Comparison of ENCODE assay signal across 8 mouse cellular contexts in the genomic region with DNA sequence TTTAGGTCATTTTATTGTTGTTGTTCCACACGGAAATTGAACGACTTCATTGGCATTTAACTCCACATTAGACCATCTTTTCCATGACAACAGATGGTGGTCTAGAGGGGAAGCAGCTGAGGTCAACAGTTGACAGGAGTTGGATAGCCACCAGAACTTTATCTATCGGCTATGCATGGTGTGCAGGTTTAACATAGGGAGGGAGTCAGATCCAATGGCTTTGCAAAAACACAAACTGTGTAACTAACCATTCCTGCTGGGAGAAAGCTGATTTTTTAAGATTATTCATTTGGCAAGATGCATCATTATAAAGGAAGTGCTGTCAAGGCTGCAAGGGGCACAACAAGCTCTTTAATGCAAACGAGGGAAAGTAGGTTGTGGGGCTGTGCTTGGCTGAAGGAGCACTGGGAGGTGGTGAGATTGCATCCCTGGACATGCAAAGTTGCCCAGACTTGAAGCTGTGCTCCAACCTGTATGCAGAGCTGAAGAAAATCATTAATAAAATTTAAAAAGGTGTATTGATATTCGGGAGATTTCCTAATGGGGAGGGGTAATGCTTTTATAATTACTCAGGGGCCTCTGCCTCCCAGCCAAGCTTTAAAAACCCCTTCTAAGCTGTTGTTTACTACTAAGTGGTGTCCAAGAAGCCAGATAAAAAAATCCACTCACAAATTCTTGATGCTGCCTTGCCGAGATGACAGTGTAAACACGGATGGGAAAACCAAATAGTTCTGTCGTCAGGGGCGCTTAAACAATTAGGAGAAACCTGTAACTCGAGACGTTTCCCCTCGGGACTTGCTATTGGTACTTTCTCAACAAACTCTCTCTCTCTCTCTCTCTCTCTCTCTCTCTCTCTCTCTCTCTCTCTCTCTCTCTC. TPM values are rescaled to one million over a fixed set of nuclear protein-coding genes. Genes with fewer than 3 reads are reported as not detected.
DNase-seq lines count a peak whose midpoint lies in the region; ATAC-seq and TF ChIP-seq lines count a peak whose summit lies in the region.

No protein-coding gene starts in this region.

- TF ChIP-seq POLR2A in cerebellum, adult 2 months (IDR thresholded peaks at IDR 0.05; ENCODE audit: borderline replicate concordance, insufficient read depth, low read length): no peak

- 8% methylated on average over 12 of the region's 12 CpGs for WGBS in cerebellum, adult 2 months
- 8% methylated on average over 12 of the region's 12 CpGs for WGBS in liver, postnatal 0 days (ENCODE audit: insufficient replicate concordance)

- peaks cover 2% of the 10 kb centered on the region for H3K36me3 ChIP-seq in G1E (replicated peaks)
- H3K36me3 ChIP-seq in liver, postnatal 0 days (replicated peaks; ENCODE audit: insufficient read depth, low read length): no peaks in the 10 kb centered on the region

- H3K27ac ChIP-seq in cerebellum, adult 2 months (ENCODE audit: insufficient read depth, low read length): no peak overlapping the region; the same call in 1 of the 2 replicates
- H3K27ac ChIP-seq in liver, postnatal 0 days (ENCODE audit: low read depth): peak overlapping the region; percentile 95

- peaks cover 4% of the 10 kb centered on the region for H3K4me1 ChIP-seq in cerebellum, adult 2 months (ENCODE audit: control insufficient read depth, insufficient read depth, low read length)
- H3K4me1 ChIP-seq in G1E (ENCODE audit: insufficient read depth, low read depth, low read length): peaks cover 35% of the 10 kb centered on the region
- H3K4me1 ChIP-seq in liver, postnatal 0 days (ENCODE audit: insufficient read depth): peaks cover 18% of the 10 kb centered on the region

- TF ChIP-seq EP300 in liver, postnatal 0 days (IDR thresholded peaks at IDR 0.05; ENCODE audit: low read depth): no peak

- no peaks in the 10 kb centered on the region for H3K9me3 ChIP-seq in G1E (replicated peaks)
- H3K9me3 ChIP-seq in liver, postnatal 0 days (ENCODE audit: low read length): no peaks in the 10 kb centered on the region

- no peaks in the 10 kb centered on the region for H3K27me3 ChIP-seq in cerebellum, adult 2 months (ENCODE audit: control insufficient read depth, insufficient read depth, low read length)
- H3K27me3 ChIP-seq in G1E (ENCODE audit: insufficient read depth, low read length): peaks cover 38% of the 10 kb centered on the region
- H3K27me3 ChIP-seq in liver, postnatal 0 days (ENCODE audit: insufficient read depth, low read length): peaks cover 18% of the 10 kb centered on the region

- no peak for ATAC-seq in G1E (ENCODE audit: extremely low read depth, insufficient number of reproducible peaks, low FRiP score, poor library complexity, severe bottlenecking)
- ATAC-seq in liver, postnatal 0 days: no peak
- ATAC-seq in granulocyte monocyte progenitor cell, adult 5-6 weeks (replicated peaks; ENCODE audit: poor library complexity, severe bottlenecking): no peak

- H3K9ac ChIP-seq in liver, postnatal 0 days (replicated peaks): peak overlapping the region; percentile 82

- DNase-seq in cerebellum, adult 2 months: peak; percentile 41 to 43
- DNase-seq in cerebellum, adult 8-10 months: no peak
- DNase-seq in G1E (ENCODE audit: low spot score): peak; percentile 48
- peak; percentile 61 for DNase-seq in forelimb bud, embryonic 11.5 days (ENCODE audit: low read depth, low spot score)
- DNase-seq in liver, postnatal 0 days: no peak
- no peak for DNase-seq in right cerebral cortex, postnatal 4 days
- no peak for DNase-seq in gastrocnemius, adult 18-20 months (ENCODE audit: low spot score)

- peak overlapping the region; percentile 84 for H3K4me2 ChIP-seq in liver, postnatal 0 days (ENCODE audit: low read depth, low read length)

- peak overlapping the region; percentile 97 for H3K4me3 ChIP-seq in cerebellum, adult 2 months (replicated peaks; ENCODE audit: insufficient read depth, low read depth, low read length)
- H3K4me3 ChIP-seq in G1E (ENCODE audit: low read depth, low read length): peak overlapping the region; percentile 81; the same call in 1 of the 2 replicates
- H3K4me3 ChIP-seq in liver, postnatal 0 days (ENCODE audit: low read depth, low read length): peak overlapping the region; percentile 71

- no peak for TF ChIP-seq CTCF in cerebellum, adult 2 months (IDR thresholded peaks at IDR 0.05; ENCODE audit: borderline replicate concordance, insufficient read depth, low read depth, low read length)
- no peak for TF ChIP-seq CTCF in G1E (IDR thresholded peaks at IDR 0.05; ENCODE audit: low read depth, low read length)
- TF ChIP-seq CTCF in liver, postnatal 0 days (IDR thresholded peaks at IDR 0.05; ENCODE audit: low read depth): no peak

RNA-seq across cellular contexts. Expression of gene 1810010H24Rik, which starts 1.3 kb away (rescaled TPM):
- polyA plus RNA-seq in cerebellum, adult 2 months (2012; rRNA removed): 6.8 and 7.7 TPM in 2 replicates
- 2.6 and 5.5 TPM in 2 replicates for total RNA-seq in G1E (2014; fragmentation: Nextera tagmentation)
- 0.87 and 1.3 TPM in 2 replicates for total RNA-seq in G1E (2017)
- 0.62 and 0.63 TPM in 2 replicates for polyA plus RNA-seq in G1E (2012)
- 7.3 and 10.3 TPM in 2 replicates for polyA plus RNA-seq in liver, postnatal 0 days (2015; fragmentation: Nextera tagmentation; extraction: Ambion mirVana)
- total RNA-seq in granulocyte monocyte progenitor cell, adult 5-6 weeks (2014; fragmentation: Nextera tagmentation): not detected in 2 replicates
- total RNA-seq in granulocyte monocyte progenitor cell, adult 5-6 weeks (2017): not detected in 2 replicates
- total RNA-seq in gastrocnemius, adult 18-20 months (2021): 1 to 10 TPM; 1.5 TPM

RNA-seq across cellular contexts. Expression of gene Kpna2, which starts 27.5 kb away (rescaled TPM):
- 30.1 and 32.2 TPM in 2 replicates for polyA plus RNA-seq in cerebellum, adult 2 months (2012; rRNA removed)
- total RNA-seq in G1E (2014; fragmentation: Nextera tagmentation) (302 and 432 TPM in 2 replicates), G1E (2017) (62.0 and 66.2 TPM in 2 replicates)
- 13.7 and 16.5 TPM in 2 replicates for polyA plus RNA-seq in G1E (2012)
- polyA plus RNA-seq in liver, postnatal 0 days (2015; fragmentation: Nextera tagmentation; extraction: Ambion mirVana): 115 and 128 TPM in 2 replicates
- total RNA-seq in granulocyte monocyte progenitor cell, adult 5-6 weeks (2014; fragmentation: Nextera tagmentation): 103 and 134 TPM in 2 replicates
- total RNA-seq in granulocyte monocyte progenitor cell, adult 5-6 weeks (2017): 261 and 287 TPM in 2 replicates
- total RNA-seq in gastrocnemius, adult 18-20 months (2021): 10 to 100 TPM in 1 of 2 experiments, 1 to 10 TPM in 1; 9.4 to 10.3 TPM

Comparison
In these comparisons a context has a peak if more than half of its experiments do, and no peak if none do; other contexts are left out.
1. DNase-seq: peak in cerebellum, adult 2 months (2 of 2), G1E (single experiment) and forelimb bud, embryonic 11.5 days (single experiment); none in cerebellum, adult 8-10 months (single experiment), liver, postnatal 0 days (single experiment), right cerebral cortex, postnatal 4 days (single experiment) and gastrocnemius, adult 18-20 months (single experiment).
2. RNA of gene Kpna2, which starts 27.5 kb away (total RNA-seq): 62.0 to 432 TPM in G1E and 103 to 287 TPM in granulocyte monocyte progenitor cell, adult 5-6 weeks; 9.4 to 10.3 TPM in gastrocnemius, adult 18-20 months; every median in the first group is over 4 times any median in the second.
3. Peak in every context shown above with its lines, with median percentiles within 50 percentile points of each other: H3K4me3 ChIP-seq.